Mouse (Mus musculus) stomach, postnatal 0 days (tissue): ENCODE measurements around the gene Got2.

Experiments
- CTCF ChIP-seq: IDR thresholded peaks from 2 replicates; pipeline ENCODE4 v1.5.1; 2016; ENCODE audit warnings: antibody characterized with exemption, low read depth, mild to moderate bottlenecking, moderate library complexity
- EP300 ChIP-seq: optimal IDR thresholded peaks from 2 replicates; pipeline ENCODE3; 2016; ENCODE audit warnings: antibody characterized with exemption

DNA sequence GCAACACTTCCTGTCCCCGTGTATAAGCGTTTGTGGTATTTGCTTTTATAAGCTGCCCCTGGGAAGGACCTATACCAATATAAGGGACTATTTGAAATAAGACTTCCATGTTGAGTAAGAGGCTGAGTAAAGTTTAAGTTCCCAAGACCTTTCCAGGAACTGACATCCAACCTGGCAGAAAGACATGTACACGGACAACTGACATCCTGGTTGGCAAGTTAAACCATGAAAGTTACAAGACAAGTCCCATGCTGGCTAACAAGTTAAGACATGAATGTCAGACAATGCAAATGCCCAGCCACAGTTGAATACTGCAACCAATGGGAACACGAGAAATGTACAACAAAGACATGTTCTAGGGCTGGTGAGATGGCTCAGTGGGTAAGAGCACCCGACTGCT is 5.4 kb upstream of the Got2 start:
- TF ChIP-seq CTCF (no peak), EP300 (no peak)
